Mouse (Mus musculus) ovary, postnatal 10 days (tissue): ENCODE data around the gene Ptn.

Source experiments
- DNase-seq: peaks from one replicate; pipeline ENCODE4 v3.0.0; 2022; ENCODE audit warnings: low spot score

The Ptn gene

GRCm38 (mm10) chr6:36815992-36816391, 6.0 kb upstream of the Ptn start:
- DNase-seq, result no peak

DNA sequence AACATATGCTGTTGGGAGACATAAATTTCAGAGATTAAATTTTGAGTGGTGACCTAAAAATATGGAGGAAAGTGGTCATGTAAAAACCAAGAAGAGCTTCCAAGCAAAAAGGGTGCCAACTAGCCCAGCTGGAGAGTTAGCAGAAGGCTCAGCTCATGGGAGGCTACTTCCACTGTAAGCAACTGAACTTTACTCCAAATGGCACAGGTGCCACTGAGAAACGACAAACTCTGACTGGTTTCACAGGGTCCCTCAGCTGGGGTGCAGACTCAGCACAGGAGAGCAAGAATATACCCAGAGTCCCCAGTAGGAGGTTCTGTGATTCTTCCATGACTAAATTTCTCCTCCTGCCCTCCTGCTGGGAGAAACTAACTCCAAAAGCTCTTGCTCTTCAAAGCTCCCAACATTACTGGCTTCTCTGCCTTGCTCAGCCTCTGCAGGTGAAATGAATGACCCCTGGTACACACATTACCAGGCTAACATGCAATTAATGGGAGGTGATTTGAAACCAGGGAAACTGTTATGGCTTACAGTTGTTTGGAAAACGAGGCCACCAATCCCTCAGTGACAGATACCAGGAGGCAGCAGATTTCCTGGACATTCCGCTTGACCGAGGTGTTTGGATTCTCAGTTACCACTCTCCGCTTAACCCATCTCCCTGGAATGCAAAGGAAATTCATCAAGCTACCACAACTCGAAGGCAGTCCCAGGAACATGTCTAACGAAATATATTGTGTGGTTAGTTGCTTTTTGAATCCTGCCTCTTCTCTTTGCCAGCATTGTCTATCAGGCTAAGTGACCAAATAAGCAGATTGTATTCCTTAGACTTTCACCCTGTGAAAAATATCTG, 2.9 kb upstream of the Ptn start:
- DNase-seq, result no peak

GRCm38 (mm10) chr6:36810448-36810847, 428 bp upstream of the Ptn start:
- no peak for DNase-seq

GRCm38 (mm10) chr6:36809311-36809726, 701 bp downstream of the Ptn start:
- peak; percentile 33 for DNase-seq

GRCm38 (mm10) chr6:36808306-36809058, 1.5 kb downstream of the Ptn start:
- no peak for DNase-seq

GRCm38 (mm10) chr6:36806906-36807305, 3.1 kb downstream of the Ptn start:
- DNase-seq, result no peak

- no peak for DNase-seq
These were observed 9.6 kb downstream of the Ptn start for GRCm38 (mm10) chr6:36800309-36800946.

GRCm38 (mm10) chr6:36797066-36797655, 12.9 kb downstream of the Ptn start:
- DNase-seq, result no peak

GRCm38 (mm10) chr6:36794535-36794934, 15.5 kb downstream of the Ptn start:
- DNase-seq, result no peak

GRCm38 (mm10) chr6:36793775-36794174, 16.2 kb downstream of the Ptn start:
- DNase-seq, result no peak

DNA sequence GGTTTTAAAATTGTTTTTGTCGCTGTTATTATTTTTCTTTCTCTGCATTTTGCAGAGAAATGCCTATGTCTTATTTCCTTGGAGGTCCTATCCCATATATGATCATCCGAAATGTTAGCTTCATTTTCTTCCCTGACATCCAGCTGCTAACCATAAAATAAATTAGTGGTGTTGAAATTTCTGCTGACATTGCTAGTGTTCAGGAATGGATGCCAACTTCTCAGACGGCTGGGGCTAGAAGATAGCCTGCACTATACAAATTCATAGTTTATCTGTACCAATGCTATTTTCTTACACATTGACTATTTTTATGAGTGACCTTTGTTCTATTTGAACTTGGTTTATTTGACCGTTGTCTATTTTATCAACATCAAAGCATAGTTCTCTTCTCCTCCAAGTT, 20.8 kb downstream of the Ptn start:
- DNase-seq, result no peak

DNA sequence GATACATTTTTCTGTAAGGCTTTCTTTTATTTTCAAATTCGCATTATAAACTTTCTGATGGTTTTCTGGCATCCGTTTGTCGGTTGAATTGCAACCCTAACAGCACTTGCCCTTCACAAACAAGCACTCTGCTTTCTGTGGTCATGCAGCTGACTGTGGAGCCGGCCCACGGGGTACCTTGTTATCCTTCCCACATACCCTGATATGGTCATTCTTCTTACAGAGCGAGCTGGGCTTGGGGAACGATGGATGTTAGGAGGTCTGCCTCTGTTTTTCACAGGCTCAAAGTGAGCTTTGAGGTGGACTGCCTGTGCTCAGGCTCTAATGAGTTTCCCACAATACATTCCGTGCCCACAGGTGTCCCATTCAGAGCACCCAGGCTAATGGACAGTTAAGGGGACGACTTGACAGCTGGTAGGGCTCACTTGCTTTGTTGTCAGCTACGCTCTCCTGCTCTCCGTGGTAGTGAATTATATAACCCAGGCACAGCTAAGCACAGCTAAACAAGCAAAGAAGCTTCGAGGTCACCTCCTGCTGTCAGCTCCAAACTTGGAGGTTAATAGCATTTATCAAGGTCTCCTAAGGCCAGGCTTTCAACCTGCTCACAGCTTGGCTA, 21.3 kb downstream of the Ptn start:
- no peak for DNase-seq

DNA sequence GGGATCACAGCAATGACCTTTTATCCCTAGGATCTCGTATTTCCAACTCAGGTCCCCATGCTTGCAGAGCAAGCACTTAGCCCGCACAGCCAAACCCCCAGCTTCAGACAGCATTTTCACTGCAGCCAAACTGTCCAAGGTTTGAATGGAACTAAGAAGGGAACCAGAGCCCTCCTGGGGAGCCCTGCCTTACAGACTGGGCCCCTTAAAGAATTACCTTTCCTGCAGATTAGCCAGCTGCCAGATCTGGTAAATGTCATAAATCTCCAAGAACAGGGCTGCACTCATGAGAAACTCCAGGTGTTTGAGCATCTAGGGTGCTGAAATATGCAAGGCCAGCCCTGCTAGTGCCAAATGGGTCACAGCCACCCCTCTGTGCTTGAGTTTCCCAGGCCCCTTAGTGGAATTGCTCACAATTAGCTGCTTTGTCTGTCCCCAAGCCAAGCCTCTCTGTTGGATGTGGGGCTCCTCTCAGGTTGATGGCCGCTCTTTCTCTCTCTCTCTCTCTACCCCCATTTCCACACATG, 25.3 kb downstream of the Ptn start:
- DNase-seq, result no peak

- no peak for DNase-seq
These were observed 27.5 kb downstream of the Ptn start for GRCm38 (mm10) chr6:36782481-36782880.

GRCm38 (mm10) chr6:36777567-36778337, 32.3 kb downstream of the Ptn start:
- no peak for DNase-seq

DNA sequence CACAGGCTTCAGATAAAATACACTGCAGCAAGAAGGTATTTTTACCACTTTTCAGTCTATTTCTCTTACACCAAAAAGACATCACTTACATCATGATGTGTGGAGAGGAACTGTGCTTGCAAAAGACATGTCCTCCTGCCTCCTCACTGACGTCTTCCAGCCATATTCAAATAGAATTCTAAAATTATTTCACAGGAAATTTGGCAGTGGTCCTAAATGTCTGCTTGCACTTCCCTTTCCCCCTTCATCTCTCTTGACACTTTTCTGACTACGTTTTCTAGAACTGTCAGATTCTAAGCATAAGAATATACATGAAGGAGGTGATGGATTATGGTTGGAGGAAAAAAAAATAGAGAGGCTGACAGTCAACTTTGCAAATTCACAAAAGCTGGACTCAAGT, 33.0 kb downstream of the Ptn start:
- no peak for DNase-seq

- no peak for DNase-seq
These were observed 34.2 kb downstream of the Ptn start for GRCm38 (mm10) chr6:36775647-36776360.

- DNase-seq, result no peak
These were observed 37.5 kb downstream of the Ptn start for GRCm38 (mm10) chr6:36772541-36772940.

DNA sequence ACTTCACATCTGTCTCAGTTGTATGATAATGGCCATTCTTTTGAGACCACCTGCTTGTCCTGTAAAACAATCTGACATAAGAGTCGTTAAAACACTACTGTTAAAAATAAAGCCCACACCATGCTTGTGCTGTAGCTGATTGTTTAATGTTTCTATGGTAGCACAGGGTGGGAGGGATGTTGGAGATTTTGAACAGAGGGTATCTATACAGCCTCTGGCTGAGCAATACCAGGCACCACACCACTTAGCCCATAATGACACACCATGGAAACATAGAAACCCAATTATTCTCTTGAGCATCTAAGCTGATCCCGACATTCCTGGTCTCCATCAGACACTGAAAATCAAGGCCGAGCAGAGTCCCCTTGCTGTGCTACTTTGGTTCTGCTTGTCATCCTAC, 41.0 kb downstream of the Ptn start:
- DNase-seq, result no peak

- DNase-seq, result no peak
These were observed 43.1 kb downstream of the Ptn start for GRCm38 (mm10) chr6:36766941-36767340.
